Mouse (Mus musculus): ENCODE data around the gene Iqschfp. TPM values are rescaled to one million over a fixed set of nuclear protein-coding genes. Genes with fewer than 3 reads are reported as not detected.

Gene Iqschfp
- total RNA-seq, 4 experiments from 2014 or later, result 5.7 to 17.5 (median 8.7) TPM

- no peak for DNase-seq (ENCODE audit: low spot score in 2 of 2)
Measured at GRCm38 (mm10) chr3:68202162-68202902, 310.3 kb downstream of the Iqschfp start.

GRCm38 (mm10) chr3:68203934-68204467 lies 312.0 kb downstream of the Iqschfp start:
- DNase-seq (ENCODE audit: low spot score in 2 of 2), result no peak

GRCm38 (mm10) chr3:68210422-68210821 lies 318.4 kb downstream of the Iqschfp start:
- no peak for DNase-seq (ENCODE audit: low spot score in 2 of 2)

- no peak for DNase-seq (ENCODE audit: low spot score in 2 of 2)
Measured at GRCm38 (mm10) chr3:68221452-68221851, 329.4 kb downstream of the Iqschfp start.

- no peak for DNase-seq (ENCODE audit: low spot score in 2 of 2)
Measured at GRCm38 (mm10) chr3:68239887-68240286, 347.9 kb downstream of the Iqschfp start.

GRCm38 (mm10) chr3:68243239-68243638 lies 351.2 kb downstream of the Iqschfp start:
- DNase-seq (ENCODE audit: low spot score in 2 of 2), result no peak

GRCm38 (mm10) chr3:68246154-68246553 lies 354.1 kb downstream of the Iqschfp start:
- DNase-seq (ENCODE audit: low spot score in 2 of 2), result no peak

GRCm38 (mm10) chr3:68250589-68250988 lies 358.6 kb downstream of the Iqschfp start:
- no peak for DNase-seq (ENCODE audit: low spot score in 2 of 2)

GRCm38 (mm10) chr3:68252335-68252734 lies 360.3 kb downstream of the Iqschfp start:
- no peak for DNase-seq (ENCODE audit: low spot score in 2 of 2)

- no peak for DNase-seq (ENCODE audit: low spot score in 2 of 2)
Measured at GRCm38 (mm10) chr3:68262304-68262703, 370.3 kb downstream of the Iqschfp start.

- DNase-seq (ENCODE audit: low spot score in 2 of 2), result no peak
Measured at GRCm38 (mm10) chr3:68267905-68268304, 375.9 kb downstream of the Iqschfp start.

GRCm38 (mm10) chr3:68269251-68269650 lies 377.2 kb downstream of the Iqschfp start:
- DNase-seq (ENCODE audit: low spot score in 2 of 2), result no peak

- no peak for DNase-seq (ENCODE audit: low spot score in 2 of 2)
Measured at GRCm38 (mm10) chr3:68270246-68270645, 378.2 kb downstream of the Iqschfp start.

- DNase-seq (ENCODE audit: low spot score in 2 of 2), result no peak
Measured at GRCm38 (mm10) chr3:68271457-68271856, 379.4 kb downstream of the Iqschfp start.

GRCm38 (mm10) chr3:68271881-68272280 lies 379.8 kb downstream of the Iqschfp start:
- DNase-seq (ENCODE audit: low spot score in 2 of 2), result no peak

GRCm38 (mm10) chr3:68282844-68283594 lies 391.0 kb downstream of the Iqschfp start:
- DNase-seq (ENCODE audit: low spot score in 2 of 2), result no peak

GRCm38 (mm10) chr3:68283595-68283991 lies 391.6 kb downstream of the Iqschfp start:
- DNase-seq (ENCODE audit: low spot score in 2 of 2), result no peak

- no peak for DNase-seq (ENCODE audit: low spot score in 2 of 2)
Measured at GRCm38 (mm10) chr3:68284500-68284899, 392.5 kb downstream of the Iqschfp start.

- DNase-seq (ENCODE audit: low spot score in 2 of 2), result no peak
Measured at GRCm38 (mm10) chr3:68296752-68297151, 404.7 kb downstream of the Iqschfp start.

GRCm38 (mm10) chr3:68305647-68306046 lies 413.6 kb downstream of the Iqschfp start:
- DNase-seq (ENCODE audit: low spot score in 2 of 2), result no peak

GRCm38 (mm10) chr3:68306726-68307125 lies 414.7 kb downstream of the Iqschfp start:
- no peak for DNase-seq (ENCODE audit: low spot score in 2 of 2)

- no peak for DNase-seq (ENCODE audit: low spot score in 2 of 2)
Measured at GRCm38 (mm10) chr3:68325575-68325974, 433.5 kb downstream of the Iqschfp start.
